Mouse (Mus musculus) skeletal muscle tissue, adult 2 months (tissue): ENCODE data around the gene Hoxc10.

Experiments used
- DNase-seq: peaks from one replicate; pipeline ENCODE4 v3.0.0-alpha.2; 2012; ENCODE audit warnings: low read depth, low spot score

Hoxc10 gene

DNA sequence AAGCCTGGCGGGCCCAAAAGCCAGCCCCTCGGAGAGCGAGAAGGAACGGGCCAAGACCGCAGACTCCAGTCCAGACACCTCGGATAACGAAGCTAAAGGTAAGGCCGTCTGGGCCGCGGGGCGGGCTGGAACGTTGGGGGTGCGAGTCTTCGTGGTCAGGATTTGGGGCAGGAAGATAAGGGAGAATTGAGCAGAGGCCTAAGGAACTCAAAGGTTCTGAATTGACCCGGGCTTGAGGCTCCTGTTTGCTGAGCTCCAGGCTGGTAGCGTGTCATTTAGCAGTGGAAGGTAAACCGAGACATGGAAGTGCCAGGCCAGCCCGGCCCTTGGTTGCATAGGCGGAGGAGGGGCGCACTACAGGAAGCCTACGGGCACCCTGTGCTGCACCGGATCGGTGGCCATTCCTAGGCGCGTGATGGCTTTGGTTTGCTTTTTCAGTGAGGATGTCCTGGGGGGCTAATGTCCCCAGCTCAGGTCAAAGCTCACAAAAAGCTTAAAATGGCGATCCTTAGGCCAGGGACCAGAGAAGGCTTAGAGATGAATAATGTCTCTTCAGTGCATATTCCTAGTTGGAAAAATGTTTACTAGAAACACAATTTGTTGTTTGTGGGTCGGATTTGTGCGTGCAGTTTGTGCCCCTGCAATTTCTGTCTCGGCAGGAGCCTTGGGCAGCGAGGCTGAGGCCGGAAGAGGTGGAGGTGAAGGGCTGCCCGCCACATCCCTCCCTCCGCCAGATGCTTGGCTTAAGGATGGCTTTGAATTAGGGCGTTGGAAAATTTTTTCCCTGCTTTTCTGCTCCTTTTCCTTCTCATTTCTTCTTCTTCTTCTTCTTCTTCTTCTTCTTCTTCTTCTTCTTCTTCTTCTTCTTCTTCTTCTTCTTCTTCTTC is 1.2 kb downstream of the Hoxc10 start:
- no peak for DNase-seq

DNA sequence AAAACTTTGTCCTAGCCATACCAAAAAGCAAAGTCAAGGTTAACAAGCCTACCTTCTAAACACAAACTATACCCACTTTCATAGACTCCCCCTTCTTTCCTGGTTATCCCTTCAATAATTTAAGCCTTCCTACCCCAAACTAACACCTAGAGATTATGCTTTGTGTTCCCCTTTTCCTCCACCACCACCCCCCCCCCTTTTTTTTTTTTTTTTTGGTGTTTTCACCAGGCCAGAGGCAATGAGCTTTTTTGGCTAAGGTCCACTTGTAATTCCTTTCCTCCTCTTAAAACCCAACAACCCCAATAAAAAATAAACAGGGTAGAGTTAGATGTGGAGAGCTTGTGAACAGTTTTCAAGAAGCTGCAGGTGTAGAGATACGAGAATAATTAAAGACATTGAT is 2.7 kb downstream of the Hoxc10 start:
- no peak for DNase-seq

DNA sequence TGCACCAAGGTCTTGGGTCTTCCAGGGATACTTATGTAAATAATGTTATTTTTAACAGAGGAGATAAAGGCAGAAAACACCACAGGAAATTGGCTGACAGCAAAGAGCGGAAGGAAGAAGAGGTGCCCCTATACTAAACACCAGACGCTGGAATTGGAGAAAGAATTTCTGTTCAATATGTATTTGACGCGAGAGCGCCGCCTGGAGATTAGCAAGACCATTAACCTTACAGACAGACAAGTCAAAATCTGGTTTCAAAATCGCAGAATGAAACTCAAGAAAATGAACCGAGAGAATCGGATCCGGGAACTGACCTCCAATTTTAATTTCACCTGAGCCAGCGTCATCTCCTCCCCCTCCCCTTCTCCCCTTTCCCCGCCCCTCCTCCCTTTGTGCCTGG is 4.1 kb downstream of the Hoxc10 start:
- DNase-seq, result no peak

DNA sequence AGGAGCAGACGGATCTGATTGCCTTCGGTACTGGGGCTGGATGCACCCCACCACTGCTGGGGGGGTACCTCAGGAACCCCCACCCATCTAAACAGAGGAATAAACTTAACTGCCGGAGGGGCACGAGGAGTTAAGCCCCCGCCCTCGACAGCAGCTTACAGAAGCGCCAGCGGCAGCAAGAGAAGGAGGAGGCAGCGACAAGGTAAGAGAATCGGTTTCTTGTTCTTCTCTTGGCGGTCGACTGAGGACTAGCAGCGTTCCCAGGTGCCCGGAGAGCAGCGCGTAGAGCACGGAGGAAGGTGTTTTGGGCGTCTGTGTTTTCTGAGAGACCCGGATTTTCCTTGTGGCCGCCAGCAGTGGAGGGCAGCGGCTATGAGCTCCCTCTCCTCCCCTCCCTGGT is 5.7 kb downstream of the Hoxc10 start:
- DNase-seq, result no peak

DNA sequence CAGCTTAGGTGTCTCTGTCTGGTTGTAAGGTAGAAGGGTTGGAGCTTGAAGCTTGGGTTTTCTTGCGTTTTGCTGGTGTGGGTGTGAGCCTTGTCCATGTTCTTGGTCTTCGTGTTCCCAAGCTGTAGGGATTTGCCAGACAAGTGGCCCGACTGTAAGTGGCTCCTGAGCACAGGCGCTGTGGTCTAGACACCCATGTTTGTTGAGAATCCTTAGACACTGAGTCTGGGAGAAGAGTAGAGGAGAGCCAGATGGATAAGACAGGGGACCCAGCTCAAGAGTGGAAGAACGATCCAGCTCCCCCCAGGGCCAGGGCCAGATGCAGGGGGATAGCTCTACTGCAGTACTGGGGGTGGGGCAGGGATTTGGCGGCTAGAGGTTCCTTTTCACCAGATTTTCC is 6.2 kb downstream of the Hoxc10 start:
- DNase-seq, result no peak

DNA sequence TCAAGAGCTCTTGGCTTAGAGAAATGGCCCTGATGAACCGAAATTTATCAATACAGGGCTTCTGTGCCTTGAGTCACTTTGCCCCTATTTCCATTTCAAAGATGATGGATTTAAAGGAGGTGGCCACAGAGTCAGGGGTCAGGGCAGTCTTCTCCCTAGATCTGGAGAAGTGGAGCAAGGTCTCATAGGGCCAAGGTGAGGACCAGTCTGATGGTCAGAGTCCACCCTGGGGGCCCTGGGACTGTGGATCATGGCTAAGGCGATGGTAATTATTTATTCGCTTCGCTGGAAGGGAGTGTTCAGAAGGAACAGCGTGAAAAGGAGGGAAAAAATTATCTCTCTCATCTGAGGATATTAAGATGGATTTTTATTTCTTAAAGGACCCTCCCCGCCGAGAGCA is 8.4 kb downstream of the Hoxc10 start:
- DNase-seq, result no peak

DNA sequence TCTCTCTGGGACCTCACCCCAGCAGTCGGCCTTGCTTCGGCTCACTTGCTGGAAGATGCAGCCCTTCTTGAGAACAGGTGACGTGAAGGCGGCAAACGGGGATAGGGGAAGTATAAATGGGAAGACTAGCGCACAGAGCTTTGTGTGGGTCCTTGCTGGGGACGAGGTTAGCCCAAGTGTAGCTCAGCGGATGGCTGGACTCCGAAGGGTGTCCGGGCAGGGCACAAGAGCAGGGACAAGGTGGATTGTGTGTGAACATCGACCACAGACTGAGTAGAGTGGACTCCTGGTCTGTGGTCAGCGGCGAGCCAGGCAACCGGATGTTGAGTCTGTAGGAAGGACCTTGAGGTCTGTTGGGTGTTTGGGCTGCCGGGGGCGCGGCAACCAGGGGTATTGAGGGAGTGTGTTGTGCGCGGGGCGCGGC is 9.1 kb downstream of the Hoxc10 start:
- DNase-seq, result no peak

DNA sequence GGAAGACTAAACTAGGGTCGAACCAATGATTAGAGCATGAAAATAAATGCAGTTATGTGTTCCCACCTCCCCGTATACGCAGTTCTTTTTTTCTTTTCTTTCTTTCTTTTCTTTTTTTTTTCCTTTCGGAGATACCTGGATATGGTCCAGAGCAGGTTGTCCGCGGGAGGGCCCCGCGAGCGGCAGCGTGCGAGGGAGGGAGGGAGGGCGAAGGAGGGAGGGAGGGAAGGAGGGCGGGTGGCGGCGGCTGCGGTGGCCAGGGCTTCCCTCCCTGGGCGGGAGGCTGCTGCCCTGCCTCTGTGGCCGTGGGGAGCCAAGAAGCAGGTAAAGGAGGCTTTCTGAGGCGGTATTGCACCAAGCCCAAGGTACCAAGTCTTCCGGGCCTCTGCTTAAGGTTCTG is 9.6 kb downstream of the Hoxc10 start, which contains the start of gene Hoxc9:
TSS of gene Hoxc9 (plus strand) at position 269 of the 400 bp plus-strand sequence.
- no peak for DNase-seq

DNA sequence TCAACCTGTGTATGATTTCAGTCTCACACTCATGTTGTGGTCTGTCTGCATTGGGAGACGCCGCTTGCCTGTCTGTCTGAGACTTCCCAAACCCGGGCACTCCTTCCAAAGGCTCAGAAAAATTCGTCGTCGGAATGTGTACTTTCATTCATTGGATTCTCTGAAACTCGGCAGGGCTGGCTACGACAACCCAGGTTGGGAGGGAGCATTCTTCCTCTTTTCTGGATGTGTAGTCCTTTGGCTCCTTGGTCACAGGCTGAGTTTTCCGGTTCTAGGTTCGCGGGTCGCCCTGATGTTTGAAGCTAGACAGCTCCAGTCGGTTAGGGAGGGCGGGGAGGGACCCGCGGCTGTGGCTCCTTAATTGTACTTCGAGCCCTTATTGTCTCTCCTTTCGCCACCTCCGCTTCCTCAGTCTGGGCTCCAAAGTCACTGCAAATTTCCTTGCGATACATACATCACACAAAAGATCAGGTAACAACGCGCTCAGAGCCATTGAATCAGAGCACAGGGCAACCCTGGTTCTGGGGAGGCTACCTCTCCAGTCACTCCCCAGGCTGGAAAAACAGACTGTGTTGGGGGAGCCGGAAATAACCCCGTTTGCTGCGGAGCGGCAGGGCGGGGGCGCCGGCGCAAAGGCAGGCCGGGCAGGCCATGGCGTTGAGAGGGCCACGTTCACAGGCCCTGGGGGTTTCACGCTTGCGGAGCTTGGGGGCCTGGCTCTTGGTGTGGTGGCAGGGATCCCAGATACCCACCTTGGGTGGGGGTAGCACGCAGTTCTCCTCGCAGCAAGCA is 10.2 kb downstream of the Hoxc10 start:
- DNase-seq, result no peak

DNA sequence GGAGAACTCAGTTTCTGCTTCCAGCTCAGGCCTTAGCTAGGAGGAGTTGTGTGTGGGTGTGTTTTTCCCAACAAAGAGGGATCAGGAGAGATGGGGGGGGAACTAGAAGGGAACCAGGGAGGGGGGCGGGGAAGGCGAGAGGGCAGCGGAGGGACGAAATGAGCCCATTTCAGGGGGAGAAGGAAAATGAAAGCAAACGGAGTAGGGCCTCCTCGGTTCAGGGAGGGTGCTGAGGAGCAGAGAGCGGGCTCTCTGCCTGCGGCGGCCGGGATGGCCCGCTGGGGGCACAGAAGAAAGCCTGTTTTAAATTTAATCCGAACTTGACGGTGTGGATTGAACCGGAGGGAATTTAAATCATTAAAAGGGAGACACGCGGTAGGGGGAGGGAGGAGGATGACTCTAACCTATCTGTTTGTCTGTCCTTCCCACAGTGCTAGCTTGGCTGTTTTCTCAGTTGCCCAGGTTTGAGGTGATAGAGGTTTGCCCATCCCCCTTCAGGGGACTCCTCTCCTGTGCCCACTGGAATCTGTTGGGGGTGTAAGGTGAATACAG is 10.9 kb downstream of the Hoxc10 start:
- no peak for DNase-seq

DNA sequence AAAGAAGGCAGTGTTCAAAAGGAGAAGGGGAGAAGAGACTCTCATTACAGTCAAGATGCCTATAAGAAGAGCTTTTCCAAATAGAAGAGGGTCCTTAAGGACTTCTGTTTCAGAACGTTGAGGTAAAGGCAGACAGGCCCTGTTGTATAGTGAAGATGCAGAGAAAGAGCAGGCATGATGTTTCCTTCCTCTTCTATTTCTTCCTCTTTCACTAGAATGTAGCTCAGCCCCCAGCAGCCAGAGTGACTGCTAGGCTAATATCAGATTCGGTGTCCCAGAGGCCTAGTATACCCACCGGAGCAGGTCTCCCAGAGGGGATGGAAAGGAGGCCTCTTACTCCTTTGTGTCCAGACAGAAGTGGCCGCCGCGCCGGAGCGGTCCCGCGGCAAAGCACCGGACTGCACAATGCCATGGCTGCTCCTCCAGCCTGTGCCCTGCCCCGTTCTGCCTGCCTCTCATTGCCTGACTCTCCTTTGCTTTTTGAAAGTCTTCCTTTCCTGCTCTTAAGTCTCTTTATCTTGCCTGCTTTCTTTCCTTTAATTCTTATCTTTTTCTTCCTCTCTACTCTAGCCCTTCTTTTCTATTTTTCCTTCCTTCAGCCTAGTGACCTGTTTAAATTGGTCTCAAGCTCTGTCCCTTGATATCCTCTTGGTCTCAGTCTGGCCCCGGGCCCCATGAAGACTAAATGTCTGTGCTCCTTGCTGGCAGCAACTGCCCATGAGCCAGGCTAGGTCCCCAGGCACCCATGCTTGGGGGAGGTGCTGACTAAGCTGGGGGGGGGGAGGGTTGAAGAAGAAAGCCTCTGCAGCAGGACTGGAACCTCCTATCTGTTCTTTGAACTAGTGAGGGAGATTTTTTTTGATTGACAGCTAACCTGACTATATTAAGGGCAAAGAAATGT is 12.3 kb downstream of the Hoxc10 start:
- no peak for DNase-seq

DNA sequence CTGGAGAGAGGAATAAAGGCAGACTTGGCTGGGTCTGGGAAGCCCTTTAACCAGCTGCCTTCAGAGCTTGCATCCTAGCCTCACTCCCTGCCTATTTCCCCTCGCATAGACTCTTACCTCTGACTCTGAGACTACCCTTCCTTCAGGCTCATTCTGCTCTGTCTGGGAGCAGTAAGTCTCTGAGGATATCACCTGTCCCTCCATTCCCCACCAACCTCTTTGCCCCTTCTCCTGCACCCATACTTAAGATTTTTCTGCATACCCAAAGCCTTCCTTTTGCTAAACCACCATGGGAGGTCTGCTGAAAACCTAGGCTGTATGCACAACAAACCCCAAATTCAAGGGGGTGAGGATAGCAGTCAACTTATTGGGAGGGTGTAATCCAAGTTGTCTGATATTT is 13.3 kb downstream of the Hoxc10 start:
- no peak for DNase-seq

DNA sequence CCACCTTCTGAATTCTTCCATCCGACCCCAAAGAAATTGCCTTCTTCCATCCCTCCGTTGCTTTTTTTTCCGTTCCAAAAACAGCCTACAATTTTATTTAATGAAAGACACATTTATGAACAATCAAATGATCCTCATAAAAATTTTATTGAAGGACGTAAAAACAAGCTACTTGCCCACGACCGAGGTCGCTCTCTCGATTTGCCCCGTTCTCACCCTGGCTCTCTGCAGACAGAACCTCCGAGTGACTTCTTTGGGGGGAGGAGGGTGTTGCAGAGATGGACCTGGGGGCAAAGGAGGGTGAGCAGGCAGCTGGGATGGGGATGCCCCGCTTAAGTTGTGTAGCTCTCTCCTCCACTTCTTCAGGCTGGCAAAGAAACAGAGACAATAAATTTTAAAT is 13.8 kb downstream of the Hoxc10 start:
- no peak for DNase-seq

DNA sequence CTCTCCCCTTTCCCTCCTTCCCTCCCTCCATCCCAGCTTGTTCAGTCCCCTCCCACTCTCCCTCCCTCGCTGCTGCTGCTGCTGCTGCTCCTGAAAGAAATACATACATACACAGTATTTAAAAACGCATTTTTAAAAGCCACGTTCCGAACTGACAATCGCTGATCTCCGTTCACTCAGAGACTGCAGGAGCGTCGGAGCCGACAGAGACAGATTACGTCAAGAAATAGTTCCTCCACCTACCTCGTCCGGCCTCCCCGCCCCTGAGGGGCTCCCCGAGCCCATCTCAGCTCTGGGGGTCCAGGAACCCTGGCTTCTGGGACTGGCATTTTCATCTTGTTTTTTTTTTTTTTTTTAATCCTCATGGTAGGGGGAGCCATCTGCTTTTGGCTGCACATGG is 14.3 kb downstream of the Hoxc10 start:
- no peak for DNase-seq

DNA sequence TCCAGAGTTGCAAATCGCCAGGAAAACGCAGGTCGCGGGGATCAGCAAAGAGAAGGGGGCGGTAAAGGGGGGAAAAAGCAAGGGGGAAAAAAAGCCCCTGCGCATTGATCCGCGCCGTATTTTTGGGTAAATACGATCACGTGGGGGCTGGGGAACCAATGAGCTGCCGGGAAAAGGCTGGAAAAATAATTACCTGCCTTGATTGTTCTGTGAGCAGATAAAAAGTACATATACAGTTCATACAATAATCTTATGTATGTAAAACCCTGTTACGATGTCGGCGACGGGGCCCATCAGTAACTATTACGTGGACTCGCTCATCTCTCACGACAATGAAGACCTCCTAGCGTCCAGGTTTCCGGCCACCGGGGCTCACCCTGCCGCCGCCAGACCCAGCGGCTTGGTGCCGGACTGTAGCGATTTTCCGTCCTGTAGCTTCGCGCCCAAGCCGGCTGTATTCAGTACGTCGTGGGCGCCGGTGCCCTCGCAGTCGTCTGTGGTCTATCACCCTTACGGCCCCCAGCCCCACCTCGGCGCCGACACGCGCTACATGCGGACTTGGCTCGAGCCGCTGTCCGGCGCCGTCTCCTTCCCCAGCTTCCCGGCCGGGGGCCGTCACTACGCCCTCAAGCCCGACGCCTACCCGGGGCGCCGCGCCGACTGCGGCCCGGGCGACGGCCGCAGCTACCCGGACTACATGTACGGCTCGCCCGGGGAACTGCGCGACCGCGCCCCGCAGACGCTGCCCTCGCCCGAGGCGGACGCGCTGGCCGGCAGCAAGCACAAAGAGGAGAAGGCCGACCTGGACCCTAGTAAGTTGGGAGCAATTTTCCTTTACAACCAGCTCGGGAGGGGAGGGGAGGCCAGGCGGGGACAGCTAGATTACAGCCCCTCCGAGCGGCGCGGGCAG is 15.0 kb downstream of the Hoxc10 start:
- no peak for DNase-seq

DNA sequence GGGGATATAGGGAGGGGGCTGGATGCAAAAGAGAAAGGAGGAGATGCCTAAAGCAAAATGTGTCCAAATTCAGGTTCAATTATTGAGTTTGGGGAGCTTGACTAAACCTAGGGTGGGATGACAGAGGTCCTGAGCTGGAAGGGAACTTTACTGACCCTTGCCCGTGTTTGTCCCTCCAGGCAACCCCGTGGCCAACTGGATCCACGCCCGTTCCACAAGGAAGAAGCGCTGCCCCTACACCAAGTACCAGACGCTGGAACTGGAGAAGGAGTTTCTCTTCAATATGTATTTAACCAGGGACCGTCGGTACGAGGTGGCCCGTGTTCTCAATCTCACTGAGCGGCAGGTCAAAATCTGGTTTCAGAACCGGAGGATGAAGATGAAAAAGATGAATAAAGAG is 17.1 kb downstream of the Hoxc10 start:
- no peak for DNase-seq

DNA sequence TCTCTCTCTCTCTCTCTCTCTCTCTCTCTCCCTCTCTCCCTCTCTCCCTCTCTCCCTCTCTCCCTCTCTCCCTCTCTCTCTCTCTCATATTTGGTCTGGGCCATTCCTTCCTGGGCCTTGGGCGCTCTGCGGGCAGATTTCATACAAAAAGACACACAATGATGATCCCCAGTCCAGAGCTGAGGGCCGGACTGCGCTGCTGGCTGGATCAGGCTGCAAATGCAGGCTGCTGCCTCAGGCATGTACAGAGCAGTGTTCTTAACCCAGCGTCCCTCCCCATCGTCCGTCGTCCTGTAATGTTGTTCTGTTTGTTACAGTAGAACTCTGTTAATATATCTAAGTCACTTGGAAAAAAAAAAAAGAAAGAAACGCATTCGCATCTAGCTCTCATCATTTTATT is 17.9 kb downstream of the Hoxc10 start:
- no peak for DNase-seq

DNA sequence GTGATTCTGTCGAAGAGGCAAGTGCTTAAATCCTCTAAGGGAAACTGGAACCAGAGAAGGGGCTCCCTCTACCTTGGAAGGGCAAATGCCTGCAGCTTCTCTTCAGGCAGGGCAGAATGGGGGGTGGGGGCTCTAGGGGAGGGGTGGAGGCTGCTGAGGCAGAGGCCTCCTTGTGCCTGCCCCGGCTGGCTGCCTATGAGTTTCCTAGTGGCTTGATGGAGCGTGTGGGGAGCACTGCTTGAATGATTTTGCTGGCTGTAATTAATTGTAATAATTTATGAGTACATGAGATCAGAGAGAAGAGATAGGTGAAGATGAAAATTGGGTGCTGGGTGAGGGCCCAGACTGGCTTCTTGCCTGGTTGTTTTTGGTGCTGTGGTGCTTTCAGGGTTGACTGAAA is 18.3 kb downstream of the Hoxc10 start:
- no peak for DNase-seq

DNA sequence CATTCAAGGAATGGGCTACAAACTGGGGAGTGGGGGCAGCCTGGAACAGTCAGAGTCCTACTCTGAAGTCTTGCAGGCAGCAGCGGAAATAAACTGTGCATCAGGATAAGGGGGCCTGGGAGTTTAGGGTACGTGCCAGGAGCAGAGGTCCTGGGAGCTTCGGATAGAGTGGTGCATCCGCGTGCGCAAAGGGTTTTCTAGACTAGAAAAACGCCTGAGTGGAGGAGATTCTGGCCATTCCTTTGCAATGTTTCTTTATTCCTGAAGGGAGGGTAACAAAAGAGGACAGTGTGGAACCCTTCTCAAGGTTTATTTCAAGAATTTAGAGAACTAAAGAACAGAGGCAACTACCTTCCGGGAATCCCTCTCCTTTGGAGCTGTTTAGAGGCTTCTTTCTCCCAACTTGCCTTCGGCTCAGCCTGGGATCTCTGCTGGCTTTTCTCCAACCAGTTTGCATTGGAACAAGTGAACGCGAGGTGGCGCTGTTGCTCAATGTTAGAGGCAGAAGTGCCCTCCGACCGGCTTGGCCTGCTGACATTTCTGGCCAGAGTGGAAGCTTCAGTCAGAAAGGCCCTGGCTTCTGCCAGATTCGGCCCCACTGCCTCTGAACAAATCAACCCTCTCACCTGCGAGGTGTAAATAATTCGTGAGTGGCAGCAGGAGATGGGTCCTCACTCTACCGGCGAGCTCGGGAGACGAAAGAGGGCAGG is 20.7 kb downstream of the Hoxc10 start:
- peak; percentile 92 for DNase-seq

DNA sequence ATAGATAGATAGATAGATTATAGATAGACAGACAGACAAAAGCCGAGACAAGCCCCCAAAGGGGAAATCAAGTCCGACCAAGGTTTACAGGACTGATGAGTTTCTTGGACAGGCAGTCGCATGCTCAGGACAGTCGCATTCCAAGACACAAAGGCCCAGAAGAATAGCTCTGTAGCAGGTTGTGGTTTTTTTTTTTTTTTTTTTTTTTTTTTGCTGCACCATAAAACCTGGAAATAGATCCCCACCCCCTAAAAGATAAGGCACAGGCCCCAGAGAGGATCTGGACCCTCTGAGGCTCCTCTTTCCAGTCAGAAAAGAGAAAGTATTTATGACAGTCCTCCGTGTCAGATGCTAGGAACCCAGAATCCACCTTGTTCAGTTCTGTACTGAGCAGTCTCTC is 21.5 kb downstream of the Hoxc10 start:
- no peak for DNase-seq
